Mouse (Mus musculus) liver, embryonic 11.5 days (tissue): Measurements from ENCODE around the gene Parp9. TPM values are rescaled to one million over a fixed set of nuclear protein-coding genes. Genes with fewer than 3 reads are reported as not detected.
A peak's percentile ranks its signal among the peaks of the same experiment; 100 is the strongest.

Source experiments
- ATAC-seq: fragments of 200-750 bp; cut with Nextera tagmentation; replicated peaks from 2 replicates; pipeline ENCODE4 v1.8.0; 2017; ENCODE audit warnings: moderate number of reproducible peaks, mild to moderate bottlenecking, moderate TSS enrichment, moderate library complexity; ENCODE audit not compliant: low FRiP score
- DNase-seq: peaks from one replicate; pipeline ENCODE4 v3.0.0-alpha.2; 2017; ENCODE audit warnings: low spot score
- H3K27ac ChIP-seq: fragments of 300-500 bp; sonication (generic); 2 replicates; pipeline ENCODE4 v1.5.1; 2014; ENCODE audit warnings: mild to moderate bottlenecking, low read depth, low read length, control low read depth
- H3K27me3 ChIP-seq: fragments of 300-500 bp; sonication (generic); replicated peaks from 2 replicates; pipeline ENCODE4 v1.6.1; 2014; ENCODE audit warnings: low read length, mixed read lengths; ENCODE audit not compliant: control insufficient read depth, insufficient read depth
- H3K36me3 ChIP-seq: fragments of 300-500 bp; sonication (generic); 2 replicates; pipeline ENCODE4 v1.6.1; 2014; ENCODE audit warnings: mild to moderate bottlenecking, low read length, moderate library complexity, mixed read lengths; ENCODE audit not compliant: control insufficient read depth, insufficient read depth
- H3K4me1 ChIP-seq: fragments of 300-500 bp; sonication (generic); replicated peaks from 2 replicates; pipeline ENCODE4 v1.6.1; 2014; ENCODE audit warnings: low read length, mixed read lengths; ENCODE audit not compliant: control insufficient read depth, insufficient read depth
- H3K4me2 ChIP-seq: fragments of 300-500 bp; sonication (generic); 2 replicates; pipeline ENCODE4 v1.6.1; 2014; ENCODE audit warnings: mild to moderate bottlenecking, control low read depth, moderate library complexity
- H3K4me3 ChIP-seq: fragments of 300-500 bp; sonication (generic); 2 replicates; pipeline ENCODE4 v1.5.1; 2014; ENCODE audit warnings: low read depth, low read length, control low read depth
- H3K9ac ChIP-seq: fragments of 300-500 bp; sonication (generic); 2 replicates; pipeline ENCODE4 v1.6.1; 2014; ENCODE audit warnings: low read depth, low read length, control low read depth
- H3K9me3 ChIP-seq: fragments of 300-500 bp; sonication (generic); 2 replicates; pipeline ENCODE4 v1.6.1; 2016; ENCODE audit warnings: low read length, inconsistent platforms, mixed read lengths; ENCODE audit not compliant: control insufficient read depth
- WGBS: fragments of 180-500 bp; shearing (Covaris S2); extraction: QIAGEN DNeasy Blood & Tissue Kit; methylation state at CpG from one replicate; pipeline ENCODE4 v1.1.7; 2014; 5-methylcytosine and 5-hydroxymethylcytosine counted together
- polyA plus RNA-seq: library from polyadenylated mRNA; unstranded; fragments of >200 nt; fragmentation: Nextera tagmentation; extraction: Ambion mirVana; gene quantifications from 2 replicates; pipeline ENCODE4 v1.2.1, GENCODE M21; 2014

The Parp9 gene
- polyA plus RNA-seq, 1 experiment from 2014 or later: 4.1 TPM

DNA sequence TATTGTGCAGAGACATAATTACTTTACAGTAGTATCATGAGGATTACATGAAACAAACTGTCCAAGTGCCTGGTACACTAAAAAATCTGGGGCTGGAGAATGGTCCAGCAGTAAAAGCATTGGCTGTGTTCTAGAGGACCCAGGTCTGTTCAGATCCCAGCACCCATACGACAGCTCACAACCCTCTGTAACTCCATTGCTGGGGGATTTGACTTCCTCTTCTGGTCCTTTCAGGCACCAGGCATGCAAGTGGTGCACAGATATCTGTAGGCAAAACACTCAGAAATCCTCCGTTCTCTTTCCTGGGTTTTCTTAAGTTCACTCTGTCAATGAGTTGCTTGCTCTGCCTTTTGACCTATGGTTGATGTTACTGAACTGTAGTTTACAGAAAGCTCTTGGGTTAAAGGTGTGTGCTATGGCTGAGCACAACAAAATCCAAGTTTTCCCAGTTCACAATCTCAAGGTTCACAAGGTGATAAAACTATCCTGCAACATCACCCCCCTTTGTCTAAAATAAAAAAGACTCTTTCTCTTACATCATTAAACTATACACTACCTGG lies 16.5 kb upstream of the Parp9 start:
- no peak for ATAC-seq
- H3K36me3 ChIP-seq: no peaks in the 10 kb centered on the region
- 53% methylated on average over 2 of the region's 2 CpGs for WGBS

DNA sequence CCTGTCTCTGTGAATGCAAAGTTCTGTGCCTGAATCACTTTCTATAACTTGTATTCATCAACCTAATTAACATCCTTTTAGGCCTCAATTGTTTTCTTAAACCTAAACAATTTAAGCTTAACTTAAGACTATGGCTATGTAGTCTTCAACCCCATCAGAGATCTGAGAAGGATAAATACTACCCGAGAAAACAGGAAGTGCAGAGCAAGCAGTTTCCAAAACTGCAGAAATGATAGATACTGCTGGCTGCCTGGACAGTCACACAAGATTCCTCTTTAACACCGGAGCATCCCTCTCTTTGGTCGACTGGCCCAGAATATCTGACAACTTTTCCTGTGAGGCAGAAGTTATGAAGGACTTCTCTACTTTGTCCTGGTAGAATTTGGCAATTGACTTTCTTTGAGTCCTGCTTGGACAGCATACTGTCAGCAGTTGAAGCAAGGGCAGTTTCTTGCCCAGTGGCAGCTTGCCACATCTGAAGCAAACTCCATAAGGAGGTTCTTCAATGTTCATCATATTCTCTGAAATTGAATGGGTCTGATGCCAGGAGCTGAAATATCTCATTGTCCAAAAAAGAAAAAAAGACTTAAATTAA lies 15.9 kb upstream of the Parp9 start:
- no peak overlapping the region for H3K4me2 ChIP-seq
- H3K4me3 ChIP-seq: no peak overlapping the region
- 67% methylated on average over 3 of the region's 3 CpGs for WGBS
- DNase-seq (no peak), ATAC-seq (no peak)
- H3K9ac ChIP-seq: no peak overlapping the region
- no peaks in the 10 kb centered on the region for H3K27me3 ChIP-seq
- no peaks in the 10 kb centered on the region for H3K9me3 ChIP-seq
- H3K36me3 ChIP-seq: no peaks in the 10 kb centered on the region
- H3K27ac ChIP-seq: no peak overlapping the region
- H3K4me1 ChIP-seq: no peaks in the 10 kb centered on the region

More for the DNA sequence above, 16.5 kb upstream of the Parp9 start:
- H3K9me3 ChIP-seq: no peaks in the 10 kb centered on the region
- H3K4me2 ChIP-seq: no peak overlapping the region
- H3K4me1 ChIP-seq: no peaks in the 10 kb centered on the region
- H3K4me3 ChIP-seq: no peak overlapping the region
- H3K27me3 ChIP-seq: no peaks in the 10 kb centered on the region
- DNase-seq: no peak
- H3K9ac ChIP-seq: no peak overlapping the region
- H3K27ac ChIP-seq: no peak overlapping the region

DNA sequence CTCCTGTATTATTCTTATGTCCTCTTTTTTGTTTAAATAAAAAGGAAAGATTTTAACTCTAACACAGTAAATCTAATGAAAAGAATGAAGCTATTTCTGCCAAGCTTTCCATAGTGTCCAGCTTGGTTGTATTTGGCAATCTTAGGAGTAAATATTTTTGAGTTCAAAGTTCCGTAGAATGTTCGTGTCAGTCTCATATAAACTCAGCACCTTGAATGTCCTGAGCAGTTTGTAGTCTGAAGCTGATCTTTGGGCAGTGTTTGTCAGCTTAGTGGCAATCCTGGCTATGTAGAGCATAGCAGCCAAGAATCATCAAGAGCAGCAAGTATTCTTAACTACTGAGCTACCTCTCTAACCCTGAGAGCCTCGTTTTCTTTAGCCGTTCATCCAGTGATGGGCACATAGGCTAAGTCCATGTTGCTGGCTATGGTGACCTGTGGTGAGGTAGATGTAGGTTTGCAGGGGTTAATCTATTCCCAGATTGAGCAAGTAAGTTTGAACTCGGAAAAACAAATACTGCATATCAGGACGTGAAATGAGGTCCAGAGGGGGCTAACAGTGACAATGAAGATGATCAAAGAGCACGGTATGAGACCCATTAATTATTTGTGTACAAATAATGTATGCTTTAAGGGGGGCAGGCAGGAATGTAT lies 14.6 kb upstream of the Parp9 start:
- no peaks in the 10 kb centered on the region for H3K4me1 ChIP-seq
- H3K9ac ChIP-seq: no peak overlapping the region
- H3K4me3 ChIP-seq: no peak overlapping the region
- H3K27ac ChIP-seq: no peak overlapping the region
- H3K27me3 ChIP-seq: no peaks in the 10 kb centered on the region
- no peak for DNase-seq
- no peak overlapping the region for H3K4me2 ChIP-seq
- H3K9me3 ChIP-seq: no peaks in the 10 kb centered on the region
- ATAC-seq: no peak
- WGBS: 73% methylated on average over 7 of the region's 7 CpGs
- H3K36me3 ChIP-seq: no peaks in the 10 kb centered on the region

DNA sequence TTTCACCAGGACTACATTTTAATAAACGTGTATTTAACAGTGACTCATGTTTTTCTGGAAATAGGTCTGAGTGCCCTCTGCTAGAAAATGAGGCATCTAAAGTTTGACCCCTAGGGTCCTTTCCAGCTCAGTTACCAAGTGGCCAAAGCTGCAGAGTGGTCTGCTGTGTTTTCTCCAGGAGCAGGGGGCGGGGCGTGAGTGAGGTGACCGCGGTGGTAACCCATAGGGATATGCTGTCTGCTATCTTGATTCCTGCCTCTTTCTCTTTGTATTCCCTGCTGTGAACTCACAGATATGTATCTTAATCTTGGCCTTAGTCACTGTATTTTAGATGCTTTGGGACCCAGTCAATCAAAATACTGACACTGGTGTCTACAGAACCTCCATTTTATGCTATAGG lies 13.9 kb upstream of the Parp9 start:
- no peaks in the 10 kb centered on the region for H3K36me3 ChIP-seq
- H3K4me1 ChIP-seq: no peaks in the 10 kb centered on the region
- no peak overlapping the region for H3K9ac ChIP-seq
- H3K9me3 ChIP-seq: no peaks in the 10 kb centered on the region
- no peak overlapping the region for H3K27ac ChIP-seq
- H3K27me3 ChIP-seq: no peaks in the 10 kb centered on the region
- ATAC-seq (no peak), DNase-seq (no peak)
- 84% methylated on average over 5 of the region's 5 CpGs for WGBS
- no peak overlapping the region for H3K4me2 ChIP-seq
- H3K4me3 ChIP-seq: no peak overlapping the region

DNA sequence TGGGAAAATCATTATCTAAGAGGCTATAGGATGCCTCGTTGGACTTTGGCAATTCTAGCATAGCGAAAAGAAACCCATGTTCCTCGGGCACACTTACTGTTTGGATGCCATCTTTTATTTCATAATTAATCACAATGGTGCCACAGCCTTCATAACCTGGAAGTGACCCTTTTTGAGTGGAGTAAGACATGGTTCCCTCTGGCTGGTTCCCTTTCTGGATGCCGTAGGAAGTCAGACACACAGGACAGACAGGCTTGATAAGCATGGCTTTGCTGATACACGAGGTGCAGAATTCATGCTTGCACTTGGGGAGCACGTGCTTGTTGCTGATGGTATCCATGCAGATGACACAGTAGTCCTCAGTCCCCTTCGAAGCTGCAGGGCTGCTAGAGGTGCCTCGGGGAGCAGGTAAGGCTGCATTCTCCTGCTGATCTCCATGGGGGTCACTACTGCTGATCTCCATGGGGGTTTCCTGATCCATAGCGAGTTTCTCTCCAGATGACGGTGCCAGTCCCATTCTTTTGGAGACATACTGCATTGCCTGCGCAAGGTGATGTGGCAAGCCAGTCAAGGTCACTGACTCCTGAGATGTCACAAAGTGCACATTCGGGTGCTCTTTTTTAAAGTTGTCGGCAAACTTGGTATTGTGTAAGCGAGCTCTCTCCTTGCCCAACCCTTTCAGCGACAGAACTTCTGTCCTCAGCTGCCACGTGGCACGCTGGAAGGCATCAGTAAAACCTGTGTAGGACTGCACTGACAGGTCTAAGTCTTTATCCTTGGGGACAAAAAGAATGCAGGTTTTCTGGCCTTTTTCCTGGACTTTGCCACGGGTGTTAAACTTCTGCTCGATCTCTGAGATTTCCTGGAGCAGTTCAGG lies 5.9 kb upstream of the Parp9 start:
- Histone ChIP-seq H3K4me1 (no peaks in the 10 kb centered on the region), H3K27ac (no peak overlapping the region), H3K9me3 (no peaks in the 10 kb centered on the region), H3K36me3 (no peaks in the 10 kb centered on the region), H3K4me3 (no peak overlapping the region), H3K27me3 (no peaks in the 10 kb centered on the region; the same call in 1 of the 2 replicates), H3K9ac (no peak overlapping the region), H3K4me2 (no peak overlapping the region)
- WGBS: 84% methylated on average over 19 of the region's 19 CpGs
- no peak for ATAC-seq
- no peak for DNase-seq

DNA sequence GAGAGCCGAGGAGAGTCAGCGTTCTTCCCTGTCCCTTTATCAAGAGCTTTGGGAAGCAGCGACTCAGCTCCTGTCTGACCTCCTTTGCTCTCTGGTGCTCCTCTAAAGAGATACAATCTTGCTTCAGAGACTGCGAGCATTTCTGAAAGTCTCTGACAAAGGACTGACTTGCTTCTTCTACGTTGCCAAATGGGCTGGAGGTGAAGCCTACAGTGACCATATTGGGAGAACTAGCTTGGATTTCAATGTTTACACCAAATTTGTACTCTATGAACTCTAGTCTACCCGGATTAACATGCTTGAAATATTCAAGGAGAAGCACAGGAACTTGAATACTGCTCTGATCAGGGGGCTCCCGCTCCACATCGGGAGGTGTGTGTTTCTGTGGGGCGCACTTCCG lies 5.1 kb upstream of the Parp9 start:
- 80% methylated on average over 10 of the region's 10 CpGs for WGBS
- Histone ChIP-seq H3K9ac (no peak overlapping the region), H3K27ac (no peak overlapping the region), H3K4me1 (no peaks in the 10 kb centered on the region), H3K27me3 (no peaks in the 10 kb centered on the region; the same call in 1 of the 2 replicates), H3K4me2 (no peak overlapping the region), H3K4me3 (no peak overlapping the region), H3K36me3 (no peaks in the 10 kb centered on the region), H3K9me3 (no peaks in the 10 kb centered on the region)
- ATAC-seq (no peak), DNase-seq (no peak)

DNA sequence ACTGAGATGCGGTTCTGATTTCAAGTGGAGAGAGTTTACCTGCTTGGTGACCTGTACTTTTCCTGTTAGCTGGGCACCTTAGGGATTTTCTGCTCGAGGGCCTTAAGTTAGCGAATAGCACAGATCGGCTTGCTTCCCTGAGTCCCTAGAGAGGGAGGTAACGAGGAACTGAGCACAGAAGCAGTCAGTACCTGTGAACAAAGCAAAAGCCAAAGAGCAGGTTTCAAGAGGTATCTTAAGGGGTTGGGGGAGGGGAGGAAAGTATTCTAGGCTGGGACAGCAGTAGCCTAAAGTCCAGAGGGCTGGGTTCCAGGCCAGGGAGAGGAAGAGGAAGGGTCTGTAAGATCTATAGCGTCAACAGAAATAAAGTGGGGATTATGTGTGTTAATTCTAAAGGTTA lies 991 bp downstream of the Parp9 start:
- Histone ChIP-seq H3K9ac (peak overlapping the region; percentile 83), H3K27me3 (no peaks in the 10 kb centered on the region; the same call in 1 of the 2 replicates), H3K4me2 (peak overlapping the region; percentile 94), H3K36me3 (no peaks in the 10 kb centered on the region), H3K9me3 (no peaks in the 10 kb centered on the region), H3K4me1 (peaks cover 4% of the 10 kb centered on the region; the same call in 1 of the 2 replicates), H3K27ac (0 out of 2 replicates have a peak overlapping the region, but pooled peaks have one; percentile 48), H3K4me3 (peak overlapping the region; percentile 81)
- DNase-seq (no peak), ATAC-seq (0 out of 2 replicates have a peak, but pooled peaks have one; percentile 18)
- 3% methylated on average over 6 of the region's 6 CpGs for WGBS

DNA sequence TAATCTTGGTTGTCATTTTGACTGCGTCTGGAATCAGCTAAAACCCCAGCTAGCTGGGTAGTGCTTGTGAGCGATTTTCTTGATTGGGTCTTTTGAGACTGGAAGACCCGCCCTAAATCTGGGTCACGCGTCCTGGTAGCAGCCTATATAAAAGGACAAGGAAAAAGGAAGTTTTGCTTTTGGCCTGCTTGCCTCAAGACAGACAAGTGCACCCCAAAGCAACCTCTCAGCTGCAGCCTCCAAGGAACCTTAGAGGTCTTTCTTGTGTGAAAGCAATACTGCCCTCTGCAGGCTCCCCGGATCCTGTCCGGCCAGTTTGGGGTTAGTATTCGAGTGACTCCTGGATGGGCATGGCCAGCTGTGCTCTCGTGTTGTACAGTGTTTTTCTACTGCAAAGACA lies 1.4 kb downstream of the Parp9 start:
- WGBS: 10% methylated on average over 9 of the region's 9 CpGs
- peak overlapping the region; percentile 81 for H3K4me3 ChIP-seq

More for the DNA sequence above, 1.4 kb downstream of the Parp9 start:
- Histone ChIP-seq H3K9ac (peak overlapping the region; percentile 83), H3K27ac (no peak overlapping the region), H3K9me3 (no peaks in the 10 kb centered on the region), H3K4me2 (peak overlapping the region; percentile 94), H3K4me1 (peaks cover 4% of the 10 kb centered on the region; the same call in 1 of the 2 replicates), H3K27me3 (no peaks in the 10 kb centered on the region; the same call in 1 of the 2 replicates), H3K36me3 (no peaks in the 10 kb centered on the region)
- peak; percentile 69 for ATAC-seq
- peak; percentile 73 for DNase-seq
